Mouse (Mus musculus) intestine, postnatal 0 days (tissue): ENCODE results near the gene Robo1. TPM values are rescaled to one million over a fixed set of nuclear protein-coding genes. Genes with fewer than 3 reads are reported as not detected.
A peak's percentile ranks its signal among the peaks of the same experiment; 100 is the strongest.

Experiments used
- ATAC-seq: fragments of 200-750 bp; cut with Nextera tagmentation; 2 replicates; pipeline ENCODE4 v1.8.0; 2017; ENCODE audit warnings: mild to moderate bottlenecking, moderate TSS enrichment, moderate library complexity
- H3K27ac ChIP-seq: fragments of 300-500 bp; sonication (generic); 2 replicates; pipeline ENCODE4 v1.5.1; 2014; ENCODE audit warnings: mild to moderate bottlenecking, low read depth, low read length, moderate library complexity
- H3K27me3 ChIP-seq: fragments of 300-500 bp; sonication (generic); replicated peaks from 2 replicates; pipeline ENCODE4 v1.6.1; 2014; ENCODE audit warnings: low read length, mixed read lengths; ENCODE audit not compliant: control insufficient read depth, insufficient read depth
- H3K36me3 ChIP-seq: fragments of 300-500 bp; sonication (generic); 2 replicates; pipeline ENCODE4 v1.6.1; 2014; ENCODE audit warnings: mild to moderate bottlenecking, moderate library complexity; ENCODE audit not compliant: control insufficient read depth, insufficient read depth
- H3K4me1 ChIP-seq: fragments of 300-500 bp; sonication (generic); replicated peaks from 2 replicates; pipeline ENCODE4 v1.6.1; 2014; ENCODE audit warnings: antibody characterized with exemption, low read length, mixed read lengths; ENCODE audit not compliant: control insufficient read depth, insufficient read depth
- H3K4me2 ChIP-seq: fragments of 300-500 bp; sonication (generic); replicated peaks from 2 replicates; pipeline ENCODE4 v1.6.1; 2014; ENCODE audit warnings: low read depth, mild to moderate bottlenecking, moderate library complexity
- H3K4me3 ChIP-seq: fragments of 300-500 bp; sonication (generic); 2 replicates; pipeline ENCODE4 v1.5.1; 2014; ENCODE audit warnings: low read depth, low read length
- H3K9ac ChIP-seq: fragments of 300-500 bp; sonication (generic); 2 replicates; pipeline ENCODE4 v1.6.1; 2014; ENCODE audit warnings: mild to moderate bottlenecking, low read depth, low read length
- H3K9me3 ChIP-seq: fragments of 300-500 bp; sonication (generic); 2 replicates; pipeline ENCODE4 v1.6.1; 2016; ENCODE audit warnings: mixed run types; ENCODE audit not compliant: control insufficient read depth
- CTCF ChIP-seq: sonication (generic); IDR thresholded peaks from 2 replicates; pipeline ENCODE4 v1.5.1; 2016; ENCODE audit warnings: low read depth, mild to moderate bottlenecking, control low read depth, antibody characterized with exemption, moderate library complexity
- WGBS: fragments of 180-500 bp; shearing (Covaris S2); extraction: QIAGEN DNeasy Blood & Tissue Kit; methylation state at CpG from one replicate; pipeline ENCODE4 v1.1.7; 2014; 5-methylcytosine and 5-hydroxymethylcytosine counted together
- polyA plus RNA-seq: library from polyadenylated mRNA; unstranded; fragments of >200 nt; fragmentation: Nextera tagmentation; extraction: Ambion mirVana; gene quantifications from 2 replicates; pipeline ENCODE4 v1.2.1, GENCODE M21; 2015

Robo1 gene
- polyA plus RNA-seq, 1 experiment from 2014 or later: 2.7 TPM

DNA sequence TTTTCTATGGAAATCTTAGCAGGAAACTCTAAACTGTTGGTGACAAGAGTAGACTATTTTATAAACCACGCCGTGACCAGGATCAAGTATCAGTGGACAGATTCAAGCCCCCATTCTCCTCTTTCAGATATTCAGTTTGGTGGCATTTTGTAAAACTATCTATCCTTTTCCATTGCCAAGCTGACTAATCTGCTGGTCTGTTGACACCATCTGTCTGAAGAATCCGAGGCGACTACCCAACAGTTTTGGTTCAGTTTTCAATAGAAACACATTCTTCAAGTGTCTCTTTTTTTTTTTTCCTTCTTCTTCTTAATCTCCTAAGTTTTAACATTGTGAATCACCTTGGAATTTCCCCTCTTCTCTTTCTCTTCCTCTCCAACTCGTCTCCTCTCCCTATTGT is 397.7 kb downstream of the Robo1 start:
- Histone ChIP-seq H3K4me3 (no peak overlapping the region), H3K36me3 (no peaks in the 10 kb centered on the region), H3K4me2 (no peak overlapping the region), H3K27ac (no peak overlapping the region), H3K27me3 (no peaks in the 10 kb centered on the region), H3K9me3 (no peaks in the 10 kb centered on the region), H3K4me1 (no peaks in the 10 kb centered on the region), H3K9ac (no peak overlapping the region)
- 77% methylated on average over 5 of the region's 5 CpGs for WGBS
- no peak for ATAC-seq
- no peak for TF ChIP-seq CTCF

DNA sequence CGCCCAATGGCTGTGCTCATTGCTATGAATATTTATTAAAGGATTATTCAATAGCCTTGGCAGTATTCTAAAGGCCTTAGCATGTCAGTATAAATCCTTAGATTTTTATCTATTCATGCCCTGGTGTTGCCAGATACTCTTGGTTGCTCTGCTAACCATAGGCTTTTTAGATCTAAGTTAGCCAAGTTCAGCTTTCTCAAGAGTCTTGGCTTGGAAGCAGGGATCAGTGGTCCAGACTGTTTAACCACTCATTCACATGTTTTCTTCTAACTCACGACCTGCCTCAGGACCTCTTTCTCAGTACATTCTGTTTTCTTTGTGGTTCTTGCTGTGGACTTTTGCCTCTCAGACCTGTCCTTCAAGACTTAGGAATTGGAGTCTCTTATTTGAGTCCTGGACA is 400.4 kb downstream of the Robo1 start:
- 77% methylated on average over 2 of the region's 2 CpGs for WGBS

DNA sequence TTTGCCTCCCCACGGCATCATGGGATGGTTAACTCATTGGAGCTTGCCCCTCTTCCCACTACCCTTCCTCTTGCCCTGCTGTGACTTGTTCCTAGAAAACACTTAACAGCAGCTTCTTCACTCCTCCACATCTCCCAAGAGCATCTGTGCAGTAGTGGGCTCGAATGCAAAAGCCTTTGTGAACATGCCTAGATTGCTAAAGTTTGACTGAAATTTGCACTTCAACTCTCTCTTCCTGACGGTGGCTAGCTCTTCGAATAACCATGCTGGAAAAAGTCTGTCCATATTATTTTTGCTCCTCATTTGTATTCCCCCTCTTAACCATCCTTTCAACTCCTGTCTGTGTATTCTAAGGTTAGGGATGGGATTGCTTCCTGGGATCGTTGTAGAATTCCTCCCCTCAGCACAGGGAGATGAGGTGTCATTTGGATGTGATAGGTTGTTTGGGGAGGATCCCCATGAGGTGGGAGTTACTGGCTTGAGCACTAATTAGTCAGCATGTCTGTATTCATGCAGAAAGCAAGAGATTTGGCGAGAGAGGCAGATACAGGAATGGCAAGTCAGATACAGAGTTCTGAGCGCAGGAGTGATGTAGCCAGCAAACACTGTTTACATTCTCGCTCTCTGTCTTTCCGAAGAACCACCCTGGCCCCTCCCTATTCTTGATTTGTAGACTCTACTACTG is 409.2 kb downstream of the Robo1 start:
- H3K4me2 ChIP-seq: no peak overlapping the region
- ATAC-seq: no peak
- H3K4me1 ChIP-seq: no peaks in the 10 kb centered on the region

More for the DNA sequence above, 400.4 kb downstream of the Robo1 start:
- Histone ChIP-seq H3K9ac (no peak overlapping the region), H3K4me3 (no peak overlapping the region), H3K4me1 (no peaks in the 10 kb centered on the region), H3K36me3 (no peaks in the 10 kb centered on the region), H3K27me3 (no peaks in the 10 kb centered on the region), H3K4me2 (no peak overlapping the region), H3K9me3 (no peaks in the 10 kb centered on the region), H3K27ac (no peak overlapping the region)
- ATAC-seq: no peak
- no peak for TF ChIP-seq CTCF

DNA sequence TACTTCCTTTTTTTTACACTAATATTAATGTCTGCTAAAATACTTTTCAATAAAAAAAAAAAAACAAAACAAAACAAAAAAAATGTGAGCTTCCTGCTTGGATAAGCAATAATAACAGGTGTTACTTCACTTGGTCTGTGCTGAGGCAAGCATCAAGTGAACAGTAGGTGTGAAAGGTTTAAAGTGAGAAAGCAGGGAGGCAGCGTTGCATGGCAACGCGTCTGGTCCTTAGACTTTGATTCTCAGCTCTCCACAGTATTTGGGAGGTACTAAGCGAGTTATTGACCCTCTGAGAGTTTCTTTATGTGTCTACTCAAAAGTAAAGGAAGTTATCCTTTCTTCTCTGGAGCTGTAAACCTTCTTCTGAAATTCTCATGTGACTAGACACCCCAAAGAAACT is 411.0 kb downstream of the Robo1 start:
- ATAC-seq: no peak
- H3K4me2 ChIP-seq: no peak overlapping the region
- no peak for TF ChIP-seq CTCF

More for the DNA sequence above, 409.2 kb downstream of the Robo1 start:
- Histone ChIP-seq H3K36me3 (no peaks in the 10 kb centered on the region), H3K4me3 (no peak overlapping the region), H3K9me3 (no peaks in the 10 kb centered on the region), H3K9ac (no peak overlapping the region), H3K27me3 (no peaks in the 10 kb centered on the region), H3K27ac (no peak overlapping the region)
- 64% methylated on average over 9 of the region's 9 CpGs for WGBS
- TF ChIP-seq CTCF: no peak

DNA sequence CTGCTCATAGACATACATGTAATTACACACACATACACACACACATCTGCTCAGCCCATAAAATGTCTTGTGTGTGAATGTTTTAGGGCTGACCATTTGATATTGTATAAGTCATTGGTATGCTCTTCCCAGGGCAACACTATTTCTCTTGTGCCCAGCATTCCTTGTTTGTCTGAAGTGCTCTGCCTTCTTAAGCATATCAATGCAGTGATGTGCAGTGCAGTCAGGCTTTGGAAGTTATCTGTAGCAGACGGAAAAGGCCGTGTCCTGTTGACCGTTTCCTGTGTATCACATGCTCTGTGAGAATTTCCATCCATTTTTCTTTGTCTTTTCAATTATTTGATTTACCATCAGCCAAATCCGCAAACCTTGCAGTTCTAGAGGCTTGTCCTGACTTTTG is 412.9 kb downstream of the Robo1 start:
- ATAC-seq: no peak
- WGBS: 79% methylated on average over 4 of the region's 4 CpGs
- TF ChIP-seq CTCF: no peak
- Histone ChIP-seq H3K9me3 (no peaks in the 10 kb centered on the region), H3K36me3 (no peaks in the 10 kb centered on the region), H3K9ac (no peak overlapping the region), H3K4me1 (no peaks in the 10 kb centered on the region), H3K4me3 (no peak overlapping the region), H3K4me2 (no peak overlapping the region), H3K27me3 (no peaks in the 10 kb centered on the region), H3K27ac (no peak overlapping the region)

More for the DNA sequence above, 411.0 kb downstream of the Robo1 start:
- no peaks in the 10 kb centered on the region for H3K4me1 ChIP-seq
- no peak overlapping the region for H3K27ac ChIP-seq
- no peaks in the 10 kb centered on the region for H3K36me3 ChIP-seq
- H3K9me3 ChIP-seq: no peaks in the 10 kb centered on the region
- H3K27me3 ChIP-seq: no peaks in the 10 kb centered on the region
- 89% methylated on average over 4 of the region's 4 CpGs for WGBS
- H3K4me3 ChIP-seq: no peak overlapping the region
- no peak overlapping the region for H3K9ac ChIP-seq

DNA sequence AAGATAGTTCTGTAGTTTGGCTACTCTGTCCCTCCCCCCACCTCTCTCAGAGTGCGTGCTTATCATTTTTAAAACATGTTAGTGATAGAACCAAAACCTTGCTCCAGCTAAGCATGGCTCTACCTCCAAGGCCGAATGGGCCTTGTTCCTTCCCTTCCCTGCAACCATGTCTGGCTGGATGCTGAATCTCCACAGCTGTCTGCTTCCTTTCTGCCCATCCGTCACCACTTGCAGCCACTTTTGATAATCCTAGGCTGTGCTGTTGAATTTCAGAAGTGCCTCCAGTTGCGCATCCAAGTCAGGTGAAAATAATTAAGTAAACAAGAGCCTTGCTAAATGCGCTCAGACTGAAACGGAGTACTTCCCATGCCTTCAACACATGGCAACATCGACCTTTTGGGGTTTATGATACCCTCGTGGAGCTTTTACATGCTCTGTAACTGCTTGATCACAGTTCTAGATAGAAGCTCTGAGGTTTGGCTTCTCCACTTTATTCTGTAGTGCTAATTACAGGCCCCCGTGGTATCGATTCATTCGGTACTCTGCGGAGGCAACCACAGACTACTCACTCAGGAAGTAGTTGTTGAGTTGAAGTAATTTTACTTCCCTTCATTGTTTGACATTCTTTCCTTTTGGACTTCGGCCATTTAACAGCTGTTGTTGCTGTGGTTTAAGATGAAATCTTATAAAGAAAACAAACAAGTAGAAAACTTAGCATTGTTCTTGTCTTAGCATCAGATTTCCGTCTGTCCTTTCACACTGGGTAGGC is 413.8 kb downstream of the Robo1 start:
- Histone ChIP-seq H3K36me3 (no peaks in the 10 kb centered on the region), H3K9me3 (no peaks in the 10 kb centered on the region), H3K27ac (no peak overlapping the region), H3K4me2 (peak overlapping the region; percentile 27; the same call in 1 of the 2 replicates), H3K27me3 (no peaks in the 10 kb centered on the region), H3K4me3 (no peak overlapping the region), H3K9ac (no peak overlapping the region), H3K4me1 (no peaks in the 10 kb centered on the region)
- ATAC-seq: no peak
- WGBS: 65% methylated on average over 14 of the region's 14 CpGs
- no peak for TF ChIP-seq CTCF
